Mouse (Mus musculus) heart, embryonic 16.5 days (tissue): ENCODE results near the gene Hoxa6. TPM values are rescaled to one million over a fixed set of nuclear protein-coding genes. Genes with fewer than 3 reads are reported as not detected.

Experiments used
- ATAC-seq: fragments of 200-750 bp; cut with Nextera tagmentation; replicated peaks from 2 replicates; pipeline ENCODE4 v1.8.0; 2017; ENCODE audit warnings: moderate number of reproducible peaks; ENCODE audit not compliant: insufficient read depth, low FRiP score; ENCODE audit errors: extremely low read depth
- H3K27ac ChIP-seq: fragments of 300-500 bp; sonication (generic); 2 replicates; pipeline ENCODE4 v1.5.1; 2014; ENCODE audit warnings: mild to moderate bottlenecking, low read length, control low read depth, moderate library complexity
- H3K27me3 ChIP-seq: fragments of 300-500 bp; sonication (generic); 2 replicates; pipeline ENCODE4 v1.6.1; 2014; ENCODE audit warnings: low read length, mixed read lengths; ENCODE audit not compliant: control insufficient read depth, insufficient read depth
- H3K36me3 ChIP-seq: fragments of 300-500 bp; sonication (generic); 2 replicates; pipeline ENCODE4 v1.6.1; 2014; ENCODE audit not compliant: control insufficient read depth, insufficient read depth
- H3K4me1 ChIP-seq: fragments of 300-500 bp; sonication (generic); 2 replicates; pipeline ENCODE4 v1.6.1; 2014; ENCODE audit warnings: low read length, mixed read lengths; ENCODE audit not compliant: control insufficient read depth, insufficient read depth
- H3K4me2 ChIP-seq: fragments of 300-500 bp; sonication (generic); 2 replicates; pipeline ENCODE4 v1.6.1; 2014; ENCODE audit warnings: low read depth, mild to moderate bottlenecking, control low read depth, low read length
- H3K4me3 ChIP-seq: fragments of 300-500 bp; sonication (generic); 2 replicates; pipeline ENCODE4 v1.5.1; 2014; ENCODE audit warnings: mild to moderate bottlenecking, control low read depth, low read length
- H3K9ac ChIP-seq: fragments of 300-500 bp; sonication (generic); 2 replicates; pipeline ENCODE4 v1.6.1; 2014; ENCODE audit warnings: low read length, control low read depth
- H3K9me3 ChIP-seq: fragments of 300-500 bp; sonication (generic); replicated peaks from 2 replicates; pipeline ENCODE4 v1.6.1; 2016; ENCODE audit warnings: low read length; ENCODE audit not compliant: control insufficient read depth
- WGBS: fragments of 180-500 bp; shearing (Covaris S2); extraction: QIAGEN DNeasy Blood & Tissue Kit; methylation state at CpG from one replicate; pipeline ENCODE4 v1.1.7; 2014; 5-methylcytosine and 5-hydroxymethylcytosine counted together
- polyA plus RNA-seq: library from polyadenylated mRNA; unstranded; fragments of >200 nt; fragmentation: Nextera tagmentation; extraction: Ambion mirVana; gene quantifications from 2 replicates; pipeline ENCODE4 v1.2.1, GENCODE M21; 2015

Gene Hoxa6
- polyA plus RNA-seq, 1 experiment from 2014 or later, result not detected

- peak overlapping the region; percentile 56 for H3K9ac ChIP-seq
- H3K4me3 ChIP-seq, result peak overlapping the region; percentile 45
- 6% methylated on average over 46 of the region's 46 CpGs for WGBS
- H3K9me3 ChIP-seq, result no peaks in the 10 kb centered on the region
- H3K4me1 ChIP-seq, result peaks cover 3% of the 10 kb centered on the region; the same call in 1 of the 2 replicates
- no peak overlapping the region; the same call in 1 of the 2 replicates for H3K27ac ChIP-seq
- peaks cover 79% of the 10 kb centered on the region for H3K27me3 ChIP-seq
- H3K36me3 ChIP-seq, result no peaks in the 10 kb centered on the region
- peak overlapping the region; percentile 56 for H3K4me2 ChIP-seq
- 0 out of 2 replicates have a peak, but pooled peaks have one; percentile 41 for ATAC-seq
Observed at GRCm38 (mm10) chr6:52203371-52204049, 5.0 kb downstream of the Hoxa6 start.

- Histone ChIP-seq H3K27ac (no peak overlapping the region), H3K4me1 (peaks cover 3% of the 10 kb centered on the region; the same call in 1 of the 2 replicates), H3K27me3 (peaks cover 79% of the 10 kb centered on the region), H3K9me3 (no peaks in the 10 kb centered on the region), H3K4me2 (peak overlapping the region; percentile 1; the same call in 1 of the 2 replicates), H3K9ac (no peak overlapping the region), H3K4me3 (peak overlapping the region; percentile 45), H3K36me3 (no peaks in the 10 kb centered on the region)
- ATAC-seq, result no peak
- 7% methylated on average over 10 of the region's 10 CpGs for WGBS
Observed at GRCm38 (mm10) chr6:52203121-52203370, 5.5 kb downstream of the Hoxa6 start.

- Histone ChIP-seq H3K9me3 (no peaks in the 10 kb centered on the region), H3K9ac (no peak overlapping the region), H3K4me2 (peak overlapping the region; percentile 1; the same call in 1 of the 2 replicates), H3K27ac (no peak overlapping the region), H3K4me1 (peaks cover 3% of the 10 kb centered on the region; the same call in 1 of the 2 replicates), H3K27me3 (peaks cover 80% of the 10 kb centered on the region), H3K4me3 (peak overlapping the region; percentile 45), H3K36me3 (no peaks in the 10 kb centered on the region)
- 8% methylated on average over 22 of the region's 22 CpGs for WGBS
- ATAC-seq, result no peak
Observed at GRCm38 (mm10) chr6:52202362-52203120, 6.0 kb downstream of the Hoxa6 start.

- Histone ChIP-seq H3K27me3 (peaks cover 80% of the 10 kb centered on the region), H3K36me3 (no peaks in the 10 kb centered on the region), H3K27ac (no peak overlapping the region), H3K9me3 (no peaks in the 10 kb centered on the region), H3K9ac (no peak overlapping the region), H3K4me1 (peaks cover 3% of the 10 kb centered on the region; the same call in 1 of the 2 replicates), H3K4me2 (peak overlapping the region; percentile 12; the same call in 1 of the 2 replicates), H3K4me3 (no peak overlapping the region)
- 35% methylated on average over 1 of the region's 1 CpGs for WGBS
- ATAC-seq, result no peak
Observed at GRCm38 (mm10) chr6:52201269-52201668, 7.3 kb downstream of the Hoxa6 start.

GRCm38 (mm10) chr6:52200751-52201250, 7.7 kb downstream of the Hoxa6 start:
- peaks cover 3% of the 10 kb centered on the region; the same call in 1 of the 2 replicates for H3K4me1 ChIP-seq
- ATAC-seq, result no peak
- H3K4me3 ChIP-seq, result no peak overlapping the region
- no peaks in the 10 kb centered on the region for H3K36me3 ChIP-seq
- 27% methylated on average over 10 of the region's 10 CpGs for WGBS
- peaks cover 80% of the 10 kb centered on the region for H3K27me3 ChIP-seq
- no peak overlapping the region for H3K9ac ChIP-seq
- H3K27ac ChIP-seq, result no peak overlapping the region
- 0 out of 2 replicates have a peak overlapping the region, but pooled peaks have one; percentile 2 for H3K4me2 ChIP-seq
- H3K9me3 ChIP-seq, result no peaks in the 10 kb centered on the region

- no peak for ATAC-seq
- H3K4me1 ChIP-seq, result peaks cover 3% of the 10 kb centered on the region; the same call in 1 of the 2 replicates
- H3K36me3 ChIP-seq, result no peaks in the 10 kb centered on the region
- no peaks in the 10 kb centered on the region for H3K9me3 ChIP-seq
- H3K4me3 ChIP-seq, result no peak overlapping the region
- no peak overlapping the region for H3K9ac ChIP-seq
- H3K27me3 ChIP-seq, result peaks cover 78% of the 10 kb centered on the region
- no peak overlapping the region for H3K27ac ChIP-seq
- H3K4me2 ChIP-seq, result 0 out of 2 replicates have a peak overlapping the region, but pooled peaks have one; percentile 2
- 22% methylated on average over 30 of the region's 30 CpGs for WGBS
Observed at GRCm38 (mm10) chr6:52200073-52200750, 8.3 kb downstream of the Hoxa6 start.

- 7% methylated on average over 10 of the region's 10 CpGs for WGBS
- Histone ChIP-seq H3K4me1 (peaks cover under 1% of the 10 kb centered on the region; the same call in 1 of the 2 replicates), H3K27ac (no peak overlapping the region), H3K9ac (no peak overlapping the region), H3K4me2 (no peak overlapping the region), H3K4me3 (no peak overlapping the region), H3K27me3 (peaks cover 89% of the 10 kb centered on the region), H3K36me3 (no peaks in the 10 kb centered on the region), H3K9me3 (no peaks in the 10 kb centered on the region)
- 0 out of 2 replicates have a peak, but pooled peaks have one; percentile 45 for ATAC-seq
Observed at GRCm38 (mm10) chr6:52197271-52197670, 11.3 kb downstream of the Hoxa6 start.

GRCm38 (mm10) chr6:52196811-52197210, 11.7 kb downstream of the Hoxa6 start:
- H3K4me2 ChIP-seq, result no peak overlapping the region
- peaks cover 4% of the 10 kb centered on the region; the same call in 1 of the 2 replicates for H3K4me1 ChIP-seq
- 7% methylated on average over 9 of the region's 9 CpGs for WGBS
- H3K36me3 ChIP-seq, result no peaks in the 10 kb centered on the region
- H3K27me3 ChIP-seq, result peaks cover 91% of the 10 kb centered on the region
- H3K9me3 ChIP-seq, result no peaks in the 10 kb centered on the region
- H3K4me3 ChIP-seq, result no peak overlapping the region
- H3K9ac ChIP-seq, result no peak overlapping the region
- H3K27ac ChIP-seq, result no peak overlapping the region
- no peak for ATAC-seq
